Mouse (Mus musculus): ENCODE results near the gene Alg5.

GRCm38 (mm10) chr3:54708972-54709371, 26.4 kb upstream of the Alg5 start:
- TF ChIP-seq CTCF (IDR thresholded peaks at IDR 0.05) = no peak
- no peak for TF ChIP-seq EP300 (IDR thresholded peaks at IDR 0.05)

Data from lung, postnatal 0 days (tissue).